Mouse (Mus musculus) stomach, postnatal 0 days (tissue): ENCODE results near the gene Gatad2b. TPM values are rescaled to one million over a fixed set of nuclear protein-coding genes. Genes with fewer than 3 reads are reported as not detected.

Experiments
- ATAC-seq: fragments of 200-750 bp; cut with Nextera tagmentation; 2 replicates; pipeline ENCODE4 v1.8.0; 2017; ENCODE audit not compliant: low FRiP score, low TSS enrichment
- DNase-seq: peaks from one replicate; pipeline ENCODE4 v3.0.0-alpha.2; 2016; ENCODE audit warnings: low spot score
- H3K27ac ChIP-seq: fragments of 300-500 bp; sonication (generic); replicated peaks from 2 replicates; pipeline ENCODE4 v1.5.1; 2014; ENCODE audit warnings: mild to moderate bottlenecking, control low read depth
- H3K27me3 ChIP-seq: fragments of 300-500 bp; sonication (generic); 2 replicates; pipeline ENCODE4 v1.6.1; 2014; ENCODE audit warnings: low read length; ENCODE audit not compliant: control insufficient read depth, insufficient read depth
- H3K36me3 ChIP-seq: fragments of 300-500 bp; sonication (generic); 2 replicates; pipeline ENCODE4 v1.6.1; 2014; ENCODE audit warnings: low read length, mixed read lengths; ENCODE audit not compliant: control insufficient read depth, insufficient read depth
- H3K4me1 ChIP-seq: fragments of 300-500 bp; sonication (generic); replicated peaks from 2 replicates; pipeline ENCODE4 v1.6.1; 2014; ENCODE audit warnings: antibody characterized with exemption; ENCODE audit not compliant: control insufficient read depth, insufficient read depth
- H3K4me2 ChIP-seq: fragments of 300-500 bp; sonication (generic); replicated peaks from 2 replicates; pipeline ENCODE4 v1.6.1; 2014; ENCODE audit warnings: low read depth, mild to moderate bottlenecking, control low read depth, moderate library complexity
- H3K4me3 ChIP-seq: fragments of 300-500 bp; sonication (generic); 2 replicates; pipeline ENCODE4 v1.5.1; 2014; ENCODE audit warnings: low read depth, low read length, control low read depth
- H3K9ac ChIP-seq: fragments of 300-500 bp; sonication (generic); 2 replicates; pipeline ENCODE4 v1.6.1; 2014; ENCODE audit warnings: mild to moderate bottlenecking, low read length, control low read depth, mixed read lengths
- H3K9me3 ChIP-seq: fragments of 300-500 bp; sonication (generic); 2 replicates; pipeline ENCODE4 v1.6.1; 2016; ENCODE audit warnings: low read length; ENCODE audit not compliant: control insufficient read depth
- CTCF ChIP-seq: IDR thresholded peaks from 2 replicates; pipeline ENCODE4 v1.5.1; 2016; ENCODE audit warnings: antibody characterized with exemption, low read depth, mild to moderate bottlenecking, moderate library complexity
- EP300 ChIP-seq: optimal IDR thresholded peaks from 2 replicates; pipeline ENCODE3; 2016; ENCODE audit warnings: antibody characterized with exemption
- WGBS: fragments of 180-500 bp; shearing (Covaris S2); extraction: QIAGEN DNeasy Blood & Tissue Kit; methylation state at CpG from one replicate; pipeline ENCODE4 v1.1.7; 2014; 5-methylcytosine and 5-hydroxymethylcytosine counted together
- microRNA-seq: library from miRNA; unstranded; fragments of <30 nt; microRNA quantifications from one replicate; pipeline ENCODE4, GENCODE M21; 2016
- polyA plus RNA-seq: library from polyadenylated mRNA; unstranded; fragments of >200 nt; fragmentation: Nextera tagmentation; extraction: Ambion mirVana; gene quantifications from 2 replicates; pipeline ENCODE4 v1.2.1, GENCODE M21; 2015

The Gatad2b gene
- polyA plus RNA-seq, 1 experiment from 2014 or later = 4.8 TPM

DNA sequence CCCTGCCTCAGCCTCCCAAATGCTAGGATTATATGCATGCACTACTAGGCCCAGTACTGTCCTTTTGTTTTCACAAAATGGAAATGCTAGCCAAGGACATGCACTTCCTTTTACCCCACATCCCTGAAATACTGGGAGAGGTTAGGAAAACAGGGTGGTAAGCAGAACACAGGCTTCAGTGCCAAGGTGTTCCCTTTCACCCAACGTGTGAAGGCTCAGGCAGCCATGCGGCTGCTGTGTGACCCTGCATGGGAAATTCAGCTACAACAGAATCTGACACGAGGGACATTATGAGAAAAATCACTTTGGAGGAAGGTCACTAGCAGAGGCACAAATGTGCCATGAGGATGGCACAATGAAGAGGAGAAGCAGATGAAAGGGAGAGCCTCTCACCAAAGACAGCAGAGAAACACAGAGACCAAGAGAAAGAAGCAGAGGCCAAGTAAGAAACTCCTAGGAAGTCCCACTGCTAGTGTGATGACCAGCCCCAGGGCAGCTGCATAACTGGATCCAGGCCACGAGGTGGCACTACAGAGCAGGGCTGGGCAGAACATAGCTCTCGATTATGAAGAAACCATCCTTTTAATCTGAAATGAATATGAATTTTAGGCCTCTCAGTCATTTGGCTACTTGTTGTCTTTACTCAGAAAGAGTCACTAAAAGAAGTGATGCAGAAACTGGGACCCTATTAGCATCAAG lies 119.5 kb downstream of the Gatad2b start:
- Histone ChIP-seq H3K4me1 (no peaks in the 10 kb centered on the region), H3K27me3 (no peaks in the 10 kb centered on the region), H3K36me3 (peaks cover 27% of the 10 kb centered on the region), H3K4me2 (no peak overlapping the region), H3K27ac (no peak overlapping the region), H3K9me3 (no peaks in the 10 kb centered on the region), H3K9ac (no peak overlapping the region), H3K4me3 (no peak overlapping the region)
- ATAC-seq (peak; percentile 68; the same call in 1 of the 2 replicates), DNase-seq (peak; percentile 74)
- TF ChIP-seq CTCF (peak; percentile 95), EP300 (no peak)
- 44% methylated on average over 5 of the region's 5 CpGs for WGBS

DNA sequence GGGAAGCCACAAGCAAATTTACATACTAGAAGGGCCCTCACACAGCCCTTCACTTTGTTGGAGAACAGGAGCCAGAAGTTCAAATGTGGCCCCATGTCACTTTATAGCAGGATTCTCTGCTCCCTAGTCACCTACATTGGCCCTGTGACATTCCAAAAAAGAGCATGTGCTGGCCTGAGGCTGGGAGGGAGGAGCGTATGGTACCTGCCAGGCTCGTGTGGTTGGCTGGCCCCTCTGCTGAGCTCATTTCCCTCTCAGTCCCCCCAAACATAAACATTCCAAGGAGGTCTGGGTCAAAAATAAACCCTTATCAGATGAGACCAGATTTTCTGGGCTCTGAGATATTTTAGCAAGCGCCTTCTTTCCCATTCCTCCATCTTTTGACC lies 120.0 kb downstream of the Gatad2b start:
- no peak overlapping the region for H3K4me2 ChIP-seq
- TF ChIP-seq CTCF (no peak), EP300 (no peak)
- H3K27ac ChIP-seq = no peak overlapping the region
- no peak overlapping the region for H3K4me3 ChIP-seq
- H3K27me3 ChIP-seq = no peaks in the 10 kb centered on the region
- H3K4me1 ChIP-seq = no peaks in the 10 kb centered on the region
- DNase-seq (no peak), ATAC-seq (no peak)
- H3K9ac ChIP-seq = no peak overlapping the region
- WGBS = 60% methylated on average over 3 of the region's 3 CpGs
- H3K36me3 ChIP-seq = peaks cover 26% of the 10 kb centered on the region
- H3K9me3 ChIP-seq = no peaks in the 10 kb centered on the region

Small RNA genes within 50 kb of the gene (microRNA-seq; reads per million reads assigned to microRNA genes)
- not detected for gene Mir7012

Other genes starting within 250 kb of the Gatad2b start
- 109 and 115 TPM in 2 replicates for gene 4933434E20Rik, start 241.5 kb upstream of the Gatad2b start, polyA plus RNA-seq
- 75.2 and 80.4 TPM in 2 replicates for gene Ubap2l, start 240.6 kb upstream of the Gatad2b start, polyA plus RNA-seq
- gene Tpm3, start 220.5 kb upstream of the Gatad2b start, polyA plus RNA-seq = 327 TPM in 2 replicates
- gene Nup210l, start 189.0 kb upstream of the Gatad2b start, polyA plus RNA-seq = 0.05 and 0.06 TPM in 2 replicates
- 1,661 and 1,706 TPM in 2 replicates for gene Rps27, start 79.5 kb upstream of the Gatad2b start, polyA plus RNA-seq
- gene Rab13, start 79.5 kb upstream of the Gatad2b start, polyA plus RNA-seq = 17.8 and 18.2 TPM in 2 replicates
- 131 TPM in 2 replicates for gene Jtb, start 61.6 kb upstream of the Gatad2b start, polyA plus RNA-seq
- gene Creb3l4, start 49.7 kb upstream of the Gatad2b start, polyA plus RNA-seq = 41.9 TPM in 2 replicates
- gene Slc39a1, start 45.0 kb upstream of the Gatad2b start, polyA plus RNA-seq = 95.4 and 102 TPM in 2 replicates
- 8.9 and 11.8 TPM in 2 replicates for gene Crtc2, start 39.0 kb upstream of the Gatad2b start, polyA plus RNA-seq
- gene Dennd4b, start 28.0 kb upstream of the Gatad2b start, polyA plus RNA-seq = 0.95 and 1.1 TPM in 2 replicates
- 4.7 and 5.3 TPM in 2 replicates for gene Slc27a3, start 96.8 kb downstream of the Gatad2b start, polyA plus RNA-seq
- gene Ints3, start 140.4 kb downstream of the Gatad2b start, polyA plus RNA-seq = 9.2 and 9.7 TPM in 2 replicates
- gene Npr1, start 172.7 kb downstream of the Gatad2b start, polyA plus RNA-seq = 3.0 and 3.6 TPM in 2 replicates
- gene Ilf2, start 182.9 kb downstream of the Gatad2b start, polyA plus RNA-seq = 55.9 and 57.6 TPM in 2 replicates
- gene Snapin, start 197.9 kb downstream of the Gatad2b start, polyA plus RNA-seq = 63.4 and 68.2 TPM in 2 replicates
- gene Chtop, start 216.3 kb downstream of the Gatad2b start, polyA plus RNA-seq = 72.2 and 74.2 TPM in 2 replicates
- 386 TPM in 2 replicates for gene S100a1, start 221.2 kb downstream of the Gatad2b start, polyA plus RNA-seq
- gene S100a13, start 221.3 kb downstream of the Gatad2b start, polyA plus RNA-seq = 66.7 and 73.6 TPM in 2 replicates
- gene S100a14, start 233.7 kb downstream of the Gatad2b start, polyA plus RNA-seq = 271 and 299 TPM in 2 replicates
- 559 and 590 TPM in 2 replicates for gene S100a16, start 244.1 kb downstream of the Gatad2b start, polyA plus RNA-seq